Mouse (Mus musculus) left cerebral cortex, adult 2 months (tissue): Measurements from ENCODE around the gene Rnf144a. TPM values are rescaled to one million over a fixed set of nuclear protein-coding genes. Genes with fewer than 3 reads are reported as not detected.
A peak's percentile ranks its signal among the peaks of the same experiment; 100 is the strongest.

Experiments used
- DNase-seq, 2 experiments: peaks; one replicate each; pipeline ENCODE4 v3.0.0; 2021 to 2022; ENCODE audit warnings: low spot score in 2 of 2, mixed read lengths in 1 of 2; ENCODE audit errors: extremely low spot score in 1 of 2
- H3K27ac ChIP-seq: fragments of 200-600 bp; 2 replicates; pipeline ENCODE4 v1.8.1; 2022
- H3K4me3 ChIP-seq: fragments of 200-600 bp; 2 replicates; pipeline ENCODE4 v1.8.1; 2022
- CTCF ChIP-seq: fragments of 200-600 bp; IDR thresholded peaks from 2 replicates; pipeline ENCODE4 v1.8.1; 2022; ENCODE audit warnings: antibody characterized with exemption, mild to moderate bottlenecking, moderate library complexity
- intact Hi-C: fragments of 180-260 bp; cut with DNase I; formaldehyde crosslinking; loops from one replicate; pipeline ENCODE4 v1.15.1; 2025
- total RNA-seq, 2 experiments: library from RNA; stranded (reverse); gene quantifications; 2 replicates each; pipeline ENCODE4 v1.2.3; 2021

Rnf144a gene
- total RNA-seq, 2 experiments from 2014 or later, result 26.8 to 34.2 TPM

DNA sequence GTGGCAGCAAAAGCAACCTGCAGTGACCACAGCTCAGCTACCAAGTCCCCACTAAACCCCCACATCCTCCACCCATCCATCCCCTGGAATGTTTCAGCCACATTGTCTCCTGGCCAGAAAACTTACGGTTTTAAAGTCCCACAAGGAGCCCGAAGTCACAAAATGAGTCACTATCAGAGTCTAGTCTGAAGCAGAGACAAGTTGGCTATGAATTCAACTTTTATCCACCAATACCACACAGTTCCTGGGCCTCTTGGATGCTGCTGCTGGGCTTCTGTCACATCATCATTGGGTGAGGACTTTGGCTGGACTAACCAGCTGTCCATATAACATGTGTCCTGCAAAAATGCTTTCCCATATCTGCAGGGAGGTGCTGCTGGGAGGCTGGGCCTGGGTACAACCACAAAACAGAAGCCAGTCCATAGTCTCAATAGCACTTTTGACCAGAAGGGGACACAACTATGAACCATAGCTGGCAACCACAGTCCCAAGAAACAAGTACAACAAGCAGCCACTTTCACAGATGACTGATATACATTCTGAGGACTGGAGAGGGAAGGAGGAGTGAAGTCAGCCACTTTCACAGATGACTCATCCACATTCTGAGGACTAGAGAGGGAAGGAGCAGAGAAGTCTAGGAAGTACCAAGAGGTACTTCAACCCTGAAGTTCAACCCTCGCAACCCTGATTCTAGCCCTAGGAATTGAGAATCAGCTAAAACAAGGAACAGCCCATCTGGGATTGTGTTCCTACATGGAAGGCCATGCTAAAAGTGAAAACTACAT, 49.3 kb downstream of the Rnf144a start:
- no peak for DNase-seq
- Histone ChIP-seq H3K27ac (peak overlapping the region; percentile 7; the same call in 1 of the 2 replicates), H3K4me3 (no peak overlapping the region)
- intact Hi-C loops, result no loop called here
- TF ChIP-seq CTCF, result no peak

GRCm38 (mm10) chr12:26364822-26365221, 50.2 kb downstream of the Rnf144a start:
- TF ChIP-seq CTCF, result no peak
- intact Hi-C loops, result no loop called here
- Histone ChIP-seq H3K27ac (no peak overlapping the region), H3K4me3 (no peak overlapping the region)
- DNase-seq, result no peak

- no peak overlapping the region for H3K4me3 ChIP-seq
- TF ChIP-seq CTCF, result no peak
- H3K27ac ChIP-seq, result no peak overlapping the region; the same call in 1 of the 2 replicates
- intact Hi-C loops, result no loop called here
- no peak for DNase-seq
These were observed 54.0 kb downstream of the Rnf144a start for GRCm38 (mm10) chr12:26360946-26361523.

- Histone ChIP-seq H3K4me3 (no peak overlapping the region), H3K27ac (no peak overlapping the region)
- DNase-seq, result no peak
- intact Hi-C loops, result no loop called here
- TF ChIP-seq CTCF, result no peak
These were observed 55.2 kb downstream of the Rnf144a start for GRCm38 (mm10) chr12:26359817-26360216.

DNA sequence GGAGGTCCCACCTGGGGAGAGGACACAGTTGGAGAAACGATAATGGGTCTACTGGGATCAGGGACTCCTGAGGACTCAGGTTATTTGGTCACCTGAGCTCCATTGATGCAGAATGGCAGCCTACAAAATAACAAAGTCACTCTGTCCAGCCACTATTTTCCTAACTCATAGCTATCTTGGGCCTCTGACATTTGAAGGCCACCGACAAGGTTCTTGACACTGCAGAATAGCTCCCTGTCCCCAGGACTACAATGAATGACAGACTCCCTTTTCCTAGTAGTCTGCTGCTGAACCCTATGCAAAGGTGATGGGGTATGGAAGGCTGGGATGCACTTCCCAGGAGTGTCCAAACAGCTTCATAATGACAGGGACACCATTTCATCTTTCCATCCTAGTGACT, 55.8 kb downstream of the Rnf144a start:
- no peak overlapping the region for H3K27ac ChIP-seq
- H3K4me3 ChIP-seq, result no peak overlapping the region
- intact Hi-C loops, result no loop called here
- no peak for TF ChIP-seq CTCF
- no peak for DNase-seq

DNA sequence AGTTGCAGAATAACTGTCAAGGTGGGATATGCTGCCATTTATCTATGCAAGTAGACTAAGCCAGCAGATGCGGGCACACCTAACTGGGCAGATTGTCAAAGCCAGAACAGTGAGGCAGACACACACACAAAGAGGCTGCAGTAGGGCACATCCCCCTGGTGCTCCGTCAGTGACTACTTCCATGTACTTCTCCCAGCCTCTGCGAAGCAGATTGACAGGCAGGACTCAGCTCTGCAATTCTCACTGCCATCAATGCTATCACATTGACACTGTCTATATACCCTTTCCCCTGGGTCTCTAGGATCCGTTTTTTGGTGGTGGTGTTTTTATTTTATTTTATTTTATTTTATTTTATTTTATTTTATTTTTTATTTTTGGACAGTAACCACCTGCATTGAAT, 57.8 kb downstream of the Rnf144a start:
- DNase-seq, result no peak
- intact Hi-C loops, result no loop called here
- Histone ChIP-seq H3K4me3 (no peak overlapping the region), H3K27ac (no peak overlapping the region)
- TF ChIP-seq CTCF, result no peak

- no peak overlapping the region for H3K27ac ChIP-seq
- intact Hi-C loops, result no loop called here
- no peak overlapping the region for H3K4me3 ChIP-seq
- TF ChIP-seq CTCF, result no peak
- DNase-seq, result no peak
These were observed 58.9 kb downstream of the Rnf144a start for GRCm38 (mm10) chr12:26356191-26356590.

DNA sequence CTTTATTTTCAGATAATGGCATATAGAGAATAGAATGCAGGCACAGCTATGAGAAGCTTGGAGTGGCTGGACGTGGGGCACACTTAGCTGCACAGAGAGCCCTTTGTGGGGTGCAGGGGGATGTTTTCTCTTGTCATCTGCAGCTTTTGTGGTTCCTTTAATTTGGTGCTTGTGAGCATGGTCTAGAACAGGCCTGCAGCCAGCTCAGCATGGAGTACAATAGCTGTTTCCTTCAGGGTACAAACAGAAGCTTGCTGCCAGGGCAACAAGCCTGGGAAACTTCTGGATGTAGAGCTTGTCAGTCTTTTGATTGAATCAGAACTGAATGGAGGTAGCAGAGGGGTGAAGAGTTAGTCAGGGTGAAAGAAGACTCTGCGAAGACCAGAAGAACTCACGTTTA, 63.7 kb downstream of the Rnf144a start:
- TF ChIP-seq CTCF, result no peak
- H3K27ac ChIP-seq, result peak overlapping the region; percentile 41; the same call in 1 of the 2 replicates
- DNase-seq, result no peak
- H3K4me3 ChIP-seq, result no peak overlapping the region
- intact Hi-C loops, result no loop called here

DNA sequence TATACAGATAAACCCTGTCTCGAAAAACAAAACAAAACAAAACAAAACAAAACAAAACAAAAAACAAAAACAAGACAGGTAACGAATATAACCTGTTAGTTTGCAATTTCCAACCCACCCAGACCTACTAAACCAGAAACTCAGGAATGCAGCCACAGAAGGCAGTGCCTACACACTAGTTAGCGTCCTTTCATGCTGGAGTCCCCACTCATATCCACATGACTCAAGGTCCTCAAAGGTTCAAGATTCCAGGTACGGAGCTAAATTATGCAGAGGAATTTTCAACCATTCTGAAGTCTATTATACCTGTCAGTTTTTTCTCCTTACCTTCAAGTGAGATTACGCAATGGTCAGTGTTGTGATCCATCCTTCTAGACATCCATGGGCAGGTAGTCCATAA, 70.6 kb downstream of the Rnf144a start:
- TF ChIP-seq CTCF, result no peak
- H3K4me3 ChIP-seq, result no peak overlapping the region
- intact Hi-C loops, result no loop called here
- no peak overlapping the region for H3K27ac ChIP-seq
- no peak for DNase-seq

GRCm38 (mm10) chr12:26343131-26343530, 71.9 kb downstream of the Rnf144a start:
- no peak for DNase-seq
- intact Hi-C loops, result no loop called here
- Histone ChIP-seq H3K4me3 (no peak overlapping the region), H3K27ac (no peak overlapping the region)
- TF ChIP-seq CTCF, result no peak

DNA sequence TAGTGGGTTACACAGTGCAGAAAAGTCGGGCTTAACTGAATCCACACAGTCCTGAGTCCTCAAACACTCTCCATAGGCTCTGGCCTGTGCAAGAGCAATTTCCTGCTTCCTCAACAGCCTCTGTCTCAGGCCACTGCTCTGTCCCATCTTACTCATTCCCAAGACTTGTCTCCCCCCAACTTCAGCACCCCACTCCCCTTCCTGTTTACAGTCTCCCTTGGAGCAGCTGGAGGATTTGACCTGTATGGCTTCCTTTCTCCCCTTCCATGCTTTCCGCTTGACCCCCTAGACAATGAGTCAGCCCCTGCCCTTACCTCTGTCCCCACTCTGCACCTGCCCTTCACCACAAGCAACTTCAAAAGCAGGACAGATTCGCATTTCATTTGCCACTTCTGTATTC, 72.4 kb downstream of the Rnf144a start:
- Histone ChIP-seq H3K27ac (no peak overlapping the region), H3K4me3 (no peak overlapping the region)
- no peak for TF ChIP-seq CTCF
- intact Hi-C loops, result no loop called here
- DNase-seq, result no peak

DNA sequence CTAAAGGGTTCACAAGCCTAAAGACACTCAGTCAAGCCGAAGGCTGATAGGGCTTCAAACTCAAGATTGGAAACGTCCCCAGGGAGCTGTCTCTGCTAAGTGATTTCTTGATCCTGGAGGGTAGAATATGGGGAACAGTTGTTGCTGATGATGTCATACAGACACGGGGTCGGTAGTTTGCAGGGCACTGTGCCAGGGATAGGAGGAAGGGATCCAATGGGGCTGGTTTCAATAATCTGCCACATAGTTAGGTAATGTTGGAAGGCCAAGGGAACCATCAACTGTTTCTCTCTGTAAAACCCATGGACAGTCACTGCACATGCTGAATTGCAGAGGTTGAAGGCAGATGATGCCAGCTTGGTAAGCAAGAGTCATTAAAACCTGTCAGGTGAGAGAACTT, 73.0 kb downstream of the Rnf144a start:
- no peak overlapping the region for H3K4me3 ChIP-seq
- TF ChIP-seq CTCF, result no peak
- H3K27ac ChIP-seq, result no peak overlapping the region
- no peak for DNase-seq
- intact Hi-C loops, result no loop called here

- Histone ChIP-seq H3K4me3 (no peak overlapping the region), H3K27ac (no peak overlapping the region)
- DNase-seq, result no peak
- intact Hi-C loops, result no loop called here
- TF ChIP-seq CTCF, result no peak
These were observed 74.4 kb downstream of the Rnf144a start for GRCm38 (mm10) chr12:26340621-26341020.
